Mouse (Mus musculus) neural tube, embryonic 13.5 days (tissue): Measurements from ENCODE around the gene Gpatch8. TPM values are rescaled to one million over a fixed set of nuclear protein-coding genes. Genes with fewer than 3 reads are reported as not detected.

Source experiments
- ATAC-seq: fragments of 200-750 bp; cut with Nextera tagmentation; 2 replicates; pipeline ENCODE4 v1.8.0; 2017; ENCODE audit warnings: low read depth, mild to moderate bottlenecking, moderate TSS enrichment, moderate library complexity
- H3K27ac ChIP-seq: fragments of 300-500 bp; sonication (generic); replicated peaks from 2 replicates; pipeline ENCODE4 v1.5.1; 2015; ENCODE audit warnings: moderate library complexity, mild to moderate bottlenecking, inconsistent platforms
- H3K27me3 ChIP-seq: fragments of 300-500 bp; sonication (generic); 2 replicates; pipeline ENCODE4 v1.6.1; 2015; ENCODE audit warnings: mild to moderate bottlenecking, inconsistent platforms
- H3K36me3 ChIP-seq: fragments of 300-500 bp; sonication (generic); 2 replicates; pipeline ENCODE4 v1.6.1; 2015; ENCODE audit warnings: mild to moderate bottlenecking, inconsistent platforms
- H3K4me1 ChIP-seq: fragments of 300-500 bp; sonication (generic); replicated peaks from 2 replicates; pipeline ENCODE4 v1.6.1; 2015; ENCODE audit warnings: inconsistent platforms
- H3K4me2 ChIP-seq: fragments of 300-500 bp; sonication (generic); 2 replicates; pipeline ENCODE4 v1.6.1; 2015; ENCODE audit warnings: inconsistent platforms, mild to moderate bottlenecking, moderate library complexity
- H3K4me3 ChIP-seq: fragments of 300-500 bp; sonication (generic); 2 replicates; pipeline ENCODE4 v1.5.1; 2015; ENCODE audit warnings: mild to moderate bottlenecking, inconsistent platforms
- H3K9ac ChIP-seq: fragments of 300-500 bp; sonication (generic); 2 replicates; pipeline ENCODE4 v1.6.1; 2015; ENCODE audit warnings: moderate library complexity, mild to moderate bottlenecking, inconsistent platforms
- H3K9me3 ChIP-seq: fragments of 300-500 bp; sonication (generic); 2 replicates; pipeline ENCODE4 v1.6.1; 2016; ENCODE audit warnings: inconsistent platforms
- WGBS: fragments of 180-500 bp; shearing (Covaris S2); methylation state at CpG from one replicate; pipeline ENCODE4 v1.1.7; 2015; 5-methylcytosine and 5-hydroxymethylcytosine counted together
- polyA plus RNA-seq: library from polyadenylated mRNA; unstranded; fragments of >200 nt; fragmentation: Nextera tagmentation; extraction: Ambion mirVana; gene quantifications from 2 replicates; pipeline ENCODE4 v1.2.1, GENCODE M21; 2015

Gpatch8 gene
- polyA plus RNA-seq, 1 experiment from 2014 or later = 77.5 TPM

DNA sequence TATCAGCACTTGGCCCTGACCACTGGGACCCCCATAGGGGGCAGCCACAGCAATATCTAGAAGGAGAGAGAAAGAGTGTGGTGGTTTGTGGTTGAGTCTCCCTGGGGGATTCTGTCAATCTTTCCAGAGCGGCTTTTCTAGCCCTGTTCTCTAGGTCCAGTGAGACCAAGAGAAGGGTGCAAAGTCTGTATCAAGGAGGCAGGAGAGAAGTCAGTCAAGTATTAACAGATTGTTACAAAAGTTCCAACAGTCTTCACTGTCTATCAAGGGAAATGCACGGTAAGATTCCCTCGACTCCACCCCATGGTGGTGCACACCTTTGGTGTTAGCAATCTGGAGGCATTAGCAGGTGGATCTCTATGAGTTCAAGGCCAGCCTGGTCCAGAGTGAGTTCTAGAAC is 94.4 kb downstream of the Gpatch8 start:
- peaks cover 13% of the 10 kb centered on the region for H3K4me1 ChIP-seq
- WGBS = 87% methylated on average over 3 of the region's 3 CpGs

DNA sequence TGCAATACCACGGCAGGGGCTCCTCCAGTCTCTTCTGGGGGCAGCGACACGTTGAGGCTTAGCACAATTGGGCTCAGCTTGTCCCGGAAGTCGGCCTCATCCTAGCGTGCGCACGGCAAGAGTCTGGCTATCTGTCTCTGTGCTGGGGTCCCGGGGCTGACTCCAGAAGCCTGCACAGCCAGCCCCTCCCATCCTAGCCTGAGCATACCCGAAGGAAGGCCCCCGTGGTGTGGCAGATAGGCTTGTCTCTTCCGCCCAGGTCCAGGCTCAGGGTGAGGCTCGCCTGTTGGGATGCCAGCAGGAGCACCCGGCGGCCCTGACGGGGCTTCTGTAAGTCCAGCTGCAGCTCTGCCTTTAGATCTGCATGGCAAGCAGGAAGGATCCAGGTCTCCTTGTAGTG is 95.7 kb downstream of the Gpatch8 start:
- no peaks in the 10 kb centered on the region for H3K9me3 ChIP-seq
- no peak overlapping the region for H3K4me2 ChIP-seq
- no peaks in the 10 kb centered on the region for H3K36me3 ChIP-seq
- no peak overlapping the region for H3K4me3 ChIP-seq
- ATAC-seq = no peak
- WGBS = 56% methylated on average over 16 of the region's 16 CpGs
- H3K9ac ChIP-seq = no peak overlapping the region
- H3K27me3 ChIP-seq = peaks cover 32% of the 10 kb centered on the region
- peaks cover 11% of the 10 kb centered on the region for H3K4me1 ChIP-seq
- no peak overlapping the region for H3K27ac ChIP-seq

More for the DNA sequence above, 94.4 kb downstream of the Gpatch8 start:
- H3K27me3 ChIP-seq = peaks cover 31% of the 10 kb centered on the region
- no peak for ATAC-seq
- H3K27ac ChIP-seq = no peak overlapping the region
- H3K4me3 ChIP-seq = no peak overlapping the region
- H3K9me3 ChIP-seq = no peaks in the 10 kb centered on the region
- no peak overlapping the region for H3K9ac ChIP-seq
- H3K4me2 ChIP-seq = no peak overlapping the region
- no peaks in the 10 kb centered on the region for H3K36me3 ChIP-seq

DNA sequence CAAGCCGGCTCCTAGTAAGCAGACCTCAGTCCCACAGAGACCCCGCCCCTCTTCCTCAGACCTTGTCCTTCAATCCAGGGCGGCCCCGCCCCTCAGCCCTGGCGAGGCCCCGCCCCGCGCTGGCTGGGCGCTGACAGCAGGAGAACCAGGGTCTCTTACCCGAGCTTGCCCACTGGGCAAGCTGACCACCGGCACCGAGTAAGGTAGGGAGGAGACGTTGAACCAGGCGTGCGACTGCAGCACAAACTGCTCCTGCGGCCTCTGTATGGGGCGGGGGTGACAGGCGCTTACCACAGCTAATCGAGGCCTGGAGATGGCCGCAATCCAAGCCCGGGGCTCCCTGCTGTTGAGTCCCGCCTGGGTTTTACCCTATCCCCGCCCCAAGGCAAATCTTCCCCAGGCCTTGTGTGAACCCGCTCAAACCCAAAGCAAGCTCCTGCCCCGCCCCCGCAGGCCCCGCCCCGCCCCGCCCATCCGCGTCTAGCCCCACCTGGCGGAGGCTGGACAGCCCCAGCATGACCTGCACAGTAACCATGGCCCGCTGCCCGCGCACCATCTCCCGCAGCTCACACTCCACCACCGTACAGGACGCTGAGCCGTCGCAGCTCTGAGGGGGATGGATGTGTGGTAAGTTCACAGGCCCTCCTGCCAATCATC is 100.3 kb downstream of the Gpatch8 start:
- peak; percentile 92 for ATAC-seq
- Histone ChIP-seq H3K4me3 (peak overlapping the region; percentile 47), H3K9me3 (no peaks in the 10 kb centered on the region), H3K27me3 (peaks cover 53% of the 10 kb centered on the region), H3K27ac (0 out of 2 replicates have a peak overlapping the region, but pooled peaks have one; percentile 9), H3K4me1 (peaks cover 17% of the 10 kb centered on the region), H3K4me2 (peak overlapping the region; percentile 69), H3K36me3 (no peaks in the 10 kb centered on the region), H3K9ac (peak overlapping the region; percentile 69)
- WGBS = under 1% methylated on average over 40 of the region's 40 CpGs

DNA sequence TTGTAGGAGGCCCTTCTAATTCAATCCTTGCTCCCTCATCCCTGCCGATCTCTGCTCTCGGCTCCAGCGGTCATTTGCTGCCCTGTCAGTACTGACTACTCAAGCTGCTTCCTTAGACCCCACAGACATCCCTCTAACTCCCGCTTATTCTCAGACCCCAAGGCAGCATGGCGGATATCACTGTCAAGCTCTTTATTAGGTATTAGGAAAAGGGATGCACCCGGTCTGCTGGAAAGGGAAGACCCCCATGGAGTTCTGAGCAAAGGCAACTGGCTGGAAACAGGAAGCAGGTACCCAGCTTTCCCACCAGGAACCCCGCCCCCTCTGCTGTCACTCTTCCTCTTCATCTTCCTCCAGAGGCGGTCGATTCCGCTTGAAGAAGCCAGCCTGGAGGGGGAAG is 103.1 kb downstream of the Gpatch8 start:
- peaks cover 23% of the 10 kb centered on the region for H3K4me1 ChIP-seq
- H3K4me2 ChIP-seq = no peak overlapping the region
- H3K9ac ChIP-seq = no peak overlapping the region
- no peak overlapping the region for H3K27ac ChIP-seq
- no peaks in the 10 kb centered on the region for H3K9me3 ChIP-seq
- peaks cover 71% of the 10 kb centered on the region for H3K27me3 ChIP-seq
- no peak for ATAC-seq
- H3K4me3 ChIP-seq = no peak overlapping the region
- WGBS = 22% methylated on average over 10 of the region's 10 CpGs
- H3K36me3 ChIP-seq = no peaks in the 10 kb centered on the region

DNA sequence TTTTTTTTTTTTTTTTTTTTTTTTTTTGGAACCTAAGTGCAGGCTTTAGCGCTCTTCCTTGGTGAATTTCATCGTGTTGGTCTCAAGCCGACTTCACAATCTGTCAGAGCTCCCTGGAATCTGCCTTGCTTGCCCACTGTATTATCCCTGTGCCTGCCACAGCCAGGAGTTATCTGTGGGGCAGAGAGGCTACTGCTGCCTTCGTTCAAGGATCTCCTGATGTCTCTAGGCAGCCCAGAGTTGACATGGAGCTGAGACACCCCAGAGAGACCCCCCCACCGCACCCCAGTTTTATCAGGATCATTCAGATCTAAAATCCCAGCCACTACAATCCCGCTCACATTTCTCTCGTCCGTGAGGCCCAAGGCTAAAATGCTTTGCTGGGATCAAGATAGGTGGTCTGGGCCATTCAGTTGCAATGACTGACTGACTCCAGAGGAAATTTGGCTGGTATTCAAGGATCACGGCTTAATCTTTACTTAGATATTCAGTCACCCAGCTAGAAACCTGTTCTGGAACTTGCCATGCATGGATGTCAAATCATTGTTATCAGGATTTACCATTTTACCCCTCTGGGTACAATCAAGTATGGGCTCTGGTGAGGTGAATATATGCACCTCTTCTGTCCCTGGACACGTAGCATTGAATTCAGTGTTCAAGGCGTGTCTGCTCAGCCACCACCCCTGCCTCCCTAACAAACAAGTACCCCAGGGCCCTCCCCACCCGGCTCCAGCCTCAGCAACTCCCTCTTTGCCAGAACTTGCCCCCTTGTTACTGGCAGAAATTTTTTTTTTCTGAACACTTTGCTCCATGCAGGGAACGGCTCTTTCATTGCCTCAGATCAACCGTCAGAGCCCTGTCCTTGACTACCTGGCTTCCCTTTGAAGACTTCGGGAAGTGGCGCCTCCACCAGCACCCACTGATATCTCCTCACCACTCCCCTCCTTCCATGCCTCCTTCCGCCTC is 106.9 kb downstream of the Gpatch8 start:
- H3K9ac ChIP-seq = no peak overlapping the region
- peaks cover 34% of the 10 kb centered on the region for H3K4me1 ChIP-seq
- no peak for ATAC-seq
- H3K27ac ChIP-seq = no peak overlapping the region
- H3K27me3 ChIP-seq = peaks cover 50% of the 10 kb centered on the region
- no peaks in the 10 kb centered on the region for H3K36me3 ChIP-seq
- no peak overlapping the region for H3K4me3 ChIP-seq
- no peaks in the 10 kb centered on the region for H3K9me3 ChIP-seq
- 53% methylated on average over 17 of the region's 17 CpGs for WGBS
- H3K4me2 ChIP-seq = no peak overlapping the region

DNA sequence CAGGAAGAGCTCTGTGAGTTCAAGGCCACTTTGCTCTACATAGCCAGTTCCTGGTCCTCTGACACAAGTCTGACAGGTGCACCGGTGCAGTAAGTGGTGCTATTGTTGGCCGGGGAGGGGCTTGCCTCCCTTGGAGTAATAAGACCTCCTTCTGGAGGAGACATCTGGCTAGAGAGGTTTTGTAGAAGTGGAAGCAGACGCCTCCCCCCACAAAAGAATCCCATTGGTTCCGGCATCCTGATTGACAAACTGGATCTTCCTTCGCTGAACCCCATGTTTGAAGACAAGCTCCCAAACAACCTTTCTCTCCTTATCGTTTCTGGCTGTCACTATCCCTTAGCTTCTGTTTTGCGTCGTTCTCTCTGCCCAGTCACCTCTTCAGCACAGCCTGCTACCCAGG is 107.9 kb downstream of the Gpatch8 start:
- no peak overlapping the region for H3K4me3 ChIP-seq
- peaks cover 44% of the 10 kb centered on the region for H3K4me1 ChIP-seq
- peak overlapping the region; percentile 92; the same call in 1 of the 2 replicates for H3K4me2 ChIP-seq
- H3K9me3 ChIP-seq = no peaks in the 10 kb centered on the region
- peaks cover 42% of the 10 kb centered on the region for H3K27me3 ChIP-seq
- H3K36me3 ChIP-seq = peaks cover 6% of the 10 kb centered on the region
- WGBS = 11% methylated on average over 8 of the region's 8 CpGs
- no peak overlapping the region for H3K27ac ChIP-seq
- 0 out of 2 replicates have a peak overlapping the region, but pooled peaks have one; percentile 12 for H3K9ac ChIP-seq
- no peak for ATAC-seq

DNA sequence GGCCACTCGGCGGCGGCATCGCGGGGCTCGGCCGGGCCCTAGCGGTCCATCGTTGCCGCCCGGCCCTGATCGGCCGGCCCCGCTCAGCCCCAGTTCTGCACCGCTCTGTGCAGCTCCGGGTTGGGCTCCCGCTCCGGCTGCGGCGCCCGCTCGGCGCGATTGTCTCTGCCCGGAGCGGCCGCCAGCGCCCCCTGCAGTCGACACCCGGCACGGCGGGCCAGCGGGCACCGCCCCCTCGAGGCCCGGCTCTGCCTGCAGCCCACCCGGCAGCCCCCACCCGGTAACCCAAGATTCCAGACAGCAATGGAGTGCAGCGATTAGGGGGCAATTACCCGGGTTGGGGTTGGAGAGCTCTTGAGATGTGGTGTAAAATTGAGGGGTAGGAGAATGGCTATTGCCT is 108.7 kb downstream of the Gpatch8 start, which contains the start of gene Fam171a2:
TSS of gene Fam171a2 (minus strand) at position 186 of the 400 bp plus-strand sequence.
- Histone ChIP-seq H3K4me2 (peak within 1 kb of the TSS; percentile 92), H3K9ac (peak within 1 kb of the TSS; percentile 96), H3K36me3 (peaks cover 13% of the 10 kb centered on the region), H3K4me1 (peaks cover 44% of the 10 kb centered on the region), H3K27ac (peak within 1 kb of the TSS; percentile 91), H3K9me3 (no peaks in the 10 kb centered on the region), H3K27me3 (peaks cover 34% of the 10 kb centered on the region), H3K4me3 (peak within 1 kb of the TSS; percentile 74)
- WGBS = 0% methylated on average over 29 of the region's 40 CpGs
- ATAC-seq = peak; percentile 84

DNA sequence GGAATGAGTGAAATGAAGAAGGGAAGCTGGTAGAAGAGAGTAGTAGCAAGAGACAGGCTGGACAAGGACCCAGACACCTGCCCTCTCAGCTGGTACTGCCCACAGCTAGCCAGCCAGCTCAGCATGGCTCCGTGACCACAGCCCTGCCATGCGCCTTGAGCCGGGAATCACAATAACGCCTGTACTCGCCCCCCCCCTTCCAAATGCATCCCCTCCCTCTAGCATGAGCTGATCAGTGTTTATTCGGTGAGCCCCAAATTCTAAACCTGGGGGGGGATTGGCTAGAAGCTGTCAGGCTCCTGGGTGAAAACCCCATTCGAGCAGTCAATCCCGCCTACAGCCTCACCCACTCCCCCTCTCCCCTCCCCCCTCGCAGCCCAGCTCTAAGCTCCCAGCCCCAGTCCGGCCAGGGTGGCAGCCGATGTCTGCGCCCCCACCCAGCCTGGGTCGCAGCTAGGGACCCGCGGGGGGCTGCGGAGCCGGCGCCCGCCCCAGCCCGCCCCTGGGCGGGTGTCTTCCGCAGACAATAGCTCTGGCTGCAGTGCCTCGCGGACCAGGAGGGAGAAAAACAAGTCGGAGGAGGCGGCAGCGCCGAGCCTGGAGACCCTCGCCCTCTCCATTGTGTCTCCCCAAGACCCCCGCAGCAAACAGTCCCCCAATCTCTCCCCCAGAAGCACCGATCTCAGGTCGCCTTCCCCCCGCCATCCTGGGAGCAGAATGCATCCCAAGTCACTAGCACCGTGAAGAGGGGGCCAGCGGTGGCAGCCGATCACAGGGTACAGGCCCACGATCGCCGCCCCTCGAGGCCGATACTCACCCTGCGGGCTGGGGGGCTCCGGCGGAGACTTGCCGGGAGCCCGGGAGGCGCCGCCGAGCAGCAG is 109.4 kb downstream of the Gpatch8 start:
- H3K4me1 ChIP-seq = peaks cover 44% of the 10 kb centered on the region
- H3K9me3 ChIP-seq = no peaks in the 10 kb centered on the region
- peaks cover 20% of the 10 kb centered on the region for H3K36me3 ChIP-seq
- H3K9ac ChIP-seq = peak overlapping the region; percentile 96
- peak; percentile 69 for ATAC-seq
- peak overlapping the region; percentile 74 for H3K4me3 ChIP-seq
- H3K27ac ChIP-seq = peak overlapping the region; percentile 91
- H3K4me2 ChIP-seq = peak overlapping the region; percentile 92
- WGBS = 0% methylated on average over 29 of the region's 49 CpGs
- peaks cover 28% of the 10 kb centered on the region for H3K27me3 ChIP-seq

DNA sequence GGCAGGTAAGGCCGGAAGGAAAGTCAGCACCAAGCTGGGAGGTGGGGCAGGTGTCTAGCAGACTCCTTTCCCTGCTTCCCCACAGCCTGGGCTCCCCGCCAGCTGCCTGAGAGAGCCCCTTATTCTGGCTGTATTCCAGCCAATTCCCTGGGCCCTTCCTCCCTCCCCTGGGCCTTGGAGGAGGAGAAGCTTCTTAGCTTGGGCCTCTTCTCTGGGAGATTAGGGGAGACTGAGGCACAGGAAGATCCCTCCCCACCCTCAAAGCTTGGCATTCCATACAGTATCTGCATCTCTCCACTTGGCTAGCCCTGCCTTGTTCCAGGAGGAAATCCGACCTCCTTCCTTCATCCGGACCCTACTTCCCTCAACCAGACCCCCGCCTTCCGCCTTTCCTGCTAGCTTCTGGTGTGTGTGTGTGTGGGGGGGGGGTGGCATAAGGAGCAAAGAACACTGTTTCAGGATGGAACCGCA is 110.3 kb downstream of the Gpatch8 start:
- H3K27ac ChIP-seq = peak overlapping the region; percentile 91
- 10% methylated on average over 7 of the region's 7 CpGs for WGBS

DNA sequence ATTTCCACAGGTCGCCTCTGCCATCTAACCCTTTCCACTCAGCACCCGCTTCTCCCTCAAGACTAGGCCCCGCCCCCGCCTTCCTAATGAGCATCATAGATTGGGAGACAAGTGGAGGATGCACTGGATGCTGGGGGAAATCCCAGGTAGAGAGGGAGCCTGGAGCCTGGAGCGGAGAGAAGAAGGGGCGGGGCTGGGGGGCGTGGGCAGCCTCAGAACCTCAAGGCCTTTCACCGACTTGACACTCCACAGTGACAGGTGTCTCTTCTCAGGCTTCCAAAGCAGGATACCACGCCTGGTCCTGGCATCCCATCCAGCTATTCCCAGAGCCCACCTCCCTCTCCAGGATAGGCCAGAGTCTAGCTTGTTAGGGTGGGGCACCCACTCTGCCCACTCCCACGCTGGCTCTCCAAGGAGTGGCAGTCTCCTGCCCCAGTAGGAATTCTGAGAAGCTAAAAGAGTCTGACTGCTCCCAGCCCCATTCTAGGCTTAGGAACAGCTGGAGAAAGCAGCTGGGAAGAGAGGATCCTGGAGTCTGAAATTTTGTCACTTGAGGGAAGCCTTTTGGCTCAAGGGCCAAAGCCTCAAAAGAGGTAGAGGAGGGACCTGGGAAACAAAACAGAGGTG is 110.8 kb downstream of the Gpatch8 start:
- Histone ChIP-seq H3K36me3 (peaks cover 34% of the 10 kb centered on the region), H3K9ac (peak overlapping the region; percentile 96), H3K9me3 (no peaks in the 10 kb centered on the region), H3K4me2 (peak overlapping the region; percentile 92), H3K4me1 (peaks cover 44% of the 10 kb centered on the region), H3K27ac (peak overlapping the region; percentile 91), H3K27me3 (peaks cover 23% of the 10 kb centered on the region), H3K4me3 (peak overlapping the region; percentile 74)
- 14% methylated on average over 10 of the region's 10 CpGs for WGBS
- no peak for ATAC-seq

More for the DNA sequence above, 110.3 kb downstream of the Gpatch8 start:
- no peaks in the 10 kb centered on the region for H3K9me3 ChIP-seq
- H3K36me3 ChIP-seq = peaks cover 29% of the 10 kb centered on the region
- peaks cover 44% of the 10 kb centered on the region for H3K4me1 ChIP-seq
- peak overlapping the region; percentile 96 for H3K9ac ChIP-seq
- peaks cover 27% of the 10 kb centered on the region for H3K27me3 ChIP-seq
- H3K4me3 ChIP-seq = peak overlapping the region; percentile 74
- ATAC-seq = peak; percentile 2; the same call in 1 of the 2 replicates
- H3K4me2 ChIP-seq = peak overlapping the region; percentile 92

DNA sequence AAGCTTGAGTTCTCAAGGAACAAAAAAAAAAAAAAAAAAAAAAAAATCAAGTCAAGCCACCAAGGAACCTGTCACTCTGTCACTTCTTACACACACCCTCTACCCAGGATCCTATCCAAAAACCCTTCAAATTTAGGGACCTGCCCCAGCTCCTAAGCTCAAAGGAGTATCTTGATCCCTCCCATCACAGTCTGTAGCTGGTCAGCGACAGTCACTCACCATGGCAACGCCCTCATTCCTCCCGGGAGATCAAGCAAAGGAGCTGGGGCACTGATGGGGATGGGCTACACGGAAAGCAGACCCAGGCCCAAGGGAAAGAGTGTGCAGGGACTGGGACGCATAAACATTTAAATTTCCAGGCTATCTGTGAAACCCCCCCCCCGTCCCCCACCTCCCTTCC is 111.4 kb downstream of the Gpatch8 start:
- Histone ChIP-seq H3K9me3 (no peaks in the 10 kb centered on the region), H3K4me1 (peaks cover 44% of the 10 kb centered on the region), H3K36me3 (peaks cover 40% of the 10 kb centered on the region), H3K27ac (peak overlapping the region; percentile 91; the same call in 1 of the 2 replicates), H3K27me3 (peaks cover 20% of the 10 kb centered on the region), H3K4me2 (peak overlapping the region; percentile 92), H3K4me3 (peak overlapping the region; percentile 74), H3K9ac (peak overlapping the region; percentile 96)
- no peak for ATAC-seq
- 3% methylated on average over 6 of the region's 6 CpGs for WGBS
